ENCODE assay signal across 8 mouse cellular contexts in the genomic region with DNA sequence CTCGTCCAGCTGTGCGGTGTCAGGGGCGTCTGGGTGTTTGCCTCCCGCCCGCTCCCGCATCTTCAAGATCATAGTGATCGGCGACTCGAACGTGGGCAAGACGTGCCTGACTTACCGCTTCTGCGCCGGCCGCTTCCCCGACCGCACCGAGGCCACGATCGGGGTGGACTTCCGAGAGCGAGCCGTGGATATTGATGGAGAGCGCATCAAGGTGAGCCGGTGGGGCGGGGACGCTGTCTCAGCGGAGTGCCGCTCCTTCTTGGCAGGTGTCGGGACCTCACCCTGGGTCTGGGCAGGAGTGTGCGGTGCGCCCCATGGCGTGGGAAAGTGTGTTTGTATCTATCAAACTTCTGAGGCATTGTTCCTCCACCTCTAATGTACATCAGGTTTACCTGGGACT. TPM values are rescaled to one million over a fixed set of nuclear protein-coding genes. Genes with fewer than 3 reads are reported as not detected.
DNase-seq lines count a peak whose midpoint lies in the region; ATAC-seq and TF ChIP-seq lines count a peak whose summit lies in the region.

No protein-coding gene starts in this region.

- intact Hi-C loops in left cerebral cortex, postnatal 36 days (cut with DNase I) = loop anchor here (5.0 to 10.0 kb wide), 2 partner anchors 78 to 760 kb away; a partner anchor contains a TSS

- peak overlapping the region; percentile 92 for H3K9ac ChIP-seq in embryonic facial prominence, embryonic 13.5 days
- peak overlapping the region; percentile 70 for H3K9ac ChIP-seq in intestine, postnatal 0 days (ENCODE audit: low read depth, low read length)
- peak overlapping the region; percentile 88 for H3K9ac ChIP-seq in neural tube, embryonic 13.5 days

- peak overlapping the region; percentile 77 for H3K4me3 ChIP-seq in layer of hippocampus, adult 2 months
- H3K4me3 ChIP-seq in embryonic facial prominence, embryonic 13.5 days = peak overlapping the region; percentile 84
- peak overlapping the region; percentile 91 for H3K4me3 ChIP-seq in intestine, postnatal 0 days (ENCODE audit: low read depth, low read length)
- peak overlapping the region; percentile 79 for H3K4me3 ChIP-seq in neural tube, embryonic 13.5 days

- peaks cover 22% of the 10 kb centered on the region for H3K4me1 ChIP-seq in embryonic facial prominence, embryonic 13.5 days
- H3K4me1 ChIP-seq in intestine, postnatal 0 days (replicated peaks; ENCODE audit: control insufficient read depth, insufficient read depth, low read length) = no peaks in the 10 kb centered on the region
- peaks cover 31% of the 10 kb centered on the region for H3K4me1 ChIP-seq in neural tube, embryonic 13.5 days (replicated peaks)

- under 1% methylated on average over 33 of the region's 33 CpGs for WGBS in embryonic facial prominence, embryonic 13.5 days
- under 1% methylated on average over 33 of the region's 33 CpGs for WGBS in intestine, postnatal 0 days
- WGBS in neural tube, embryonic 13.5 days = under 1% methylated on average over 33 of the region's 33 CpGs

- H3K27me3 ChIP-seq in embryonic facial prominence, embryonic 13.5 days = no peaks in the 10 kb centered on the region
- H3K27me3 ChIP-seq in intestine, postnatal 0 days (replicated peaks; ENCODE audit: control insufficient read depth, insufficient read depth, low read length) = no peaks in the 10 kb centered on the region
- H3K27me3 ChIP-seq in neural tube, embryonic 13.5 days = no peaks in the 10 kb centered on the region

- peak; percentile 40 for ATAC-seq in embryonic facial prominence, embryonic 13.5 days (ENCODE audit: insufficient number of reproducible peaks, insufficient read depth, low FRiP score, low TSS enrichment, low read depth)
- ATAC-seq in intestine, postnatal 0 days = peak; percentile 24; the same call in 1 of the 2 replicates
- ATAC-seq in neural tube, embryonic 13.5 days (ENCODE audit: low read depth) = no peak; the same call in 1 of the 2 replicates

- peak overlapping the region; percentile 76 for H3K4me2 ChIP-seq in embryonic facial prominence, embryonic 13.5 days
- H3K4me2 ChIP-seq in intestine, postnatal 0 days (replicated peaks; ENCODE audit: low read depth) = peak overlapping the region; percentile 78
- H3K4me2 ChIP-seq in neural tube, embryonic 13.5 days = peak overlapping the region; percentile 84

- no peak for TF ChIP-seq CTCF in layer of hippocampus, adult 2 months (conservative IDR thresholded peaks at IDR 0.05)
- TF ChIP-seq CTCF in intestine, postnatal 0 days (IDR thresholded peaks at IDR 0.05; ENCODE audit: low read depth) = no peak

- H3K9me3 ChIP-seq in embryonic facial prominence, embryonic 13.5 days = no peaks in the 10 kb centered on the region
- no peaks in the 10 kb centered on the region for H3K9me3 ChIP-seq in intestine, postnatal 0 days (ENCODE audit: control insufficient read depth)
- no peaks in the 10 kb centered on the region for H3K9me3 ChIP-seq in neural tube, embryonic 13.5 days

- H3K27ac ChIP-seq in layer of hippocampus, adult 2 months = peak overlapping the region; percentile 97
- H3K27ac ChIP-seq in embryonic facial prominence, embryonic 13.5 days = peak overlapping the region; percentile 95
- peak overlapping the region; percentile 85 for H3K27ac ChIP-seq in intestine, postnatal 0 days (ENCODE audit: low read depth, low read length)
- peak overlapping the region; percentile 94 for H3K27ac ChIP-seq in neural tube, embryonic 13.5 days (replicated peaks)

- peaks cover 9% of the 10 kb centered on the region; the same call in 1 of the 2 replicates for H3K36me3 ChIP-seq in embryonic facial prominence, embryonic 13.5 days
- H3K36me3 ChIP-seq in intestine, postnatal 0 days (ENCODE audit: control insufficient read depth, insufficient read depth) = no peaks in the 10 kb centered on the region
- H3K36me3 ChIP-seq in neural tube, embryonic 13.5 days = no peaks in the 10 kb centered on the region

- DNase-seq in layer of hippocampus, adult 2 months (ENCODE audit: low spot score in 2 of 2) = no peak
- no peak for DNase-seq in layer of hippocampus, adult 8-10 months (ENCODE audit: low spot score in 2 of 2)
- DNase-seq in adrenal gland, postnatal 14 days = no peak
- DNase-seq in left cerebral cortex, postnatal 36 days (ENCODE audit: low spot score in 2 of 2) = no peak
- no peak for DNase-seq in cerebellum, postnatal 4 days (ENCODE audit: low spot score in 2 of 2)

RNA-seq across cellular contexts. Expression of a gene that starts 0.7 kb away (rescaled TPM):
- 10 to 100 TPM; 22.8 to 25.4 TPM for total RNA-seq in layer of hippocampus, adult 2 months (2021)
- total RNA-seq in layer of hippocampus, adult 8-10 months (2022) = 10 to 100 TPM; 24.5 to 29.2 (median 25.0) TPM
- polyA plus RNA-seq in embryonic facial prominence, embryonic 13.5 days (2015; fragmentation: Nextera tagmentation; extraction: Ambion mirVana) = 26.7 and 27.3 TPM in 2 replicates
- 16.3 and 17.8 TPM in 2 replicates for polyA plus RNA-seq in intestine, postnatal 0 days (2015; fragmentation: Nextera tagmentation; extraction: Ambion mirVana)
- polyA plus RNA-seq in neural tube, embryonic 13.5 days (2015; fragmentation: Nextera tagmentation; extraction: Ambion mirVana) = 22.7 and 27.2 TPM in 2 replicates
- 13.1 TPM in 2 replicates for total RNA-seq in adrenal gland, postnatal 14 days (2021)
- total RNA-seq in left cerebral cortex, postnatal 36 days (2021) = 10 to 100 TPM; 18.8 to 25.5 TPM
